Mouse (Mus musculus) lung, postnatal 0 days (tissue): ENCODE measurements around the gene Eif4g2. TPM values are rescaled to one million over a fixed set of nuclear protein-coding genes. Genes with fewer than 3 reads are reported as not detected.

ENCODE experiments used
- ATAC-seq: fragments of 200-750 bp; cut with Nextera tagmentation; 2 replicates; pipeline ENCODE4 v1.8.0; 2017; ENCODE audit warnings: moderate library complexity
- DNase-seq: peaks from one replicate; pipeline ENCODE4 v3.0.0-alpha.2; 2016; ENCODE audit warnings: low spot score
- H3K27ac ChIP-seq: fragments of 300-500 bp; sonication (generic); 2 replicates; pipeline ENCODE4 v1.5.1; 2014; ENCODE audit warnings: antibody characterized with exemption, mild to moderate bottlenecking, low read length, mixed read lengths
- H3K27me3 ChIP-seq: fragments of 300-500 bp; sonication (generic); replicated peaks from 2 replicates; pipeline ENCODE4 v1.6.1; 2014; ENCODE audit warnings: low read length, mixed read lengths; ENCODE audit not compliant: insufficient read depth
- H3K36me3 ChIP-seq: fragments of 300-500 bp; sonication (generic); 2 replicates; pipeline ENCODE4 v1.6.1; 2014; ENCODE audit warnings: low read length, mixed read lengths; ENCODE audit not compliant: insufficient read depth
- H3K4me1 ChIP-seq: fragments of 300-500 bp; sonication (generic); 2 replicates; pipeline ENCODE4 v1.6.1; 2014; ENCODE audit warnings: antibody characterized with exemption, low read depth, low read length, mixed read lengths; ENCODE audit not compliant: insufficient read depth
- H3K4me2 ChIP-seq: fragments of 300-500 bp; sonication (generic); replicated peaks from 2 replicates; pipeline ENCODE4 v1.6.1; 2014; ENCODE audit warnings: low read depth, mild to moderate bottlenecking, low read length, moderate library complexity, mixed read lengths
- H3K4me3 ChIP-seq: fragments of 300-500 bp; sonication (generic); 2 replicates; pipeline ENCODE4 v1.5.1; 2014; ENCODE audit warnings: low read depth, low read length
- H3K9ac ChIP-seq: fragments of 300-500 bp; sonication (generic); replicated peaks from 2 replicates; pipeline ENCODE4 v1.6.1; 2014; ENCODE audit warnings: low read depth, mild to moderate bottlenecking
- H3K9me3 ChIP-seq: fragments of 300-500 bp; sonication (generic); 2 replicates; pipeline ENCODE4 v1.6.1; 2016; ENCODE audit warnings: low read length, mixed read lengths
- CTCF ChIP-seq: IDR thresholded peaks from 2 replicates; pipeline ENCODE4 v1.5.1; 2016; ENCODE audit warnings: antibody characterized with exemption, mild to moderate bottlenecking
- EP300 ChIP-seq: IDR thresholded peaks from 2 replicates; pipeline ENCODE4 v1.6.1; 2016; ENCODE audit warnings: antibody characterized with exemption, mild to moderate bottlenecking, control low read depth
- WGBS: fragments of 180-500 bp; shearing (Covaris S2); extraction: QIAGEN DNeasy Blood & Tissue Kit; methylation state at CpG from one replicate; pipeline ENCODE4 v1.1.7; 2014; 5-methylcytosine and 5-hydroxymethylcytosine counted together
- polyA plus RNA-seq: library from polyadenylated mRNA; unstranded; fragments of >200 nt; fragmentation: Nextera tagmentation; extraction: Ambion mirVana; gene quantifications from 2 replicates; pipeline ENCODE4 v1.2.1, GENCODE M21; 2015

Gene Eif4g2
- polyA plus RNA-seq, 1 experiment from 2014 or later: 325 TPM

DNA sequence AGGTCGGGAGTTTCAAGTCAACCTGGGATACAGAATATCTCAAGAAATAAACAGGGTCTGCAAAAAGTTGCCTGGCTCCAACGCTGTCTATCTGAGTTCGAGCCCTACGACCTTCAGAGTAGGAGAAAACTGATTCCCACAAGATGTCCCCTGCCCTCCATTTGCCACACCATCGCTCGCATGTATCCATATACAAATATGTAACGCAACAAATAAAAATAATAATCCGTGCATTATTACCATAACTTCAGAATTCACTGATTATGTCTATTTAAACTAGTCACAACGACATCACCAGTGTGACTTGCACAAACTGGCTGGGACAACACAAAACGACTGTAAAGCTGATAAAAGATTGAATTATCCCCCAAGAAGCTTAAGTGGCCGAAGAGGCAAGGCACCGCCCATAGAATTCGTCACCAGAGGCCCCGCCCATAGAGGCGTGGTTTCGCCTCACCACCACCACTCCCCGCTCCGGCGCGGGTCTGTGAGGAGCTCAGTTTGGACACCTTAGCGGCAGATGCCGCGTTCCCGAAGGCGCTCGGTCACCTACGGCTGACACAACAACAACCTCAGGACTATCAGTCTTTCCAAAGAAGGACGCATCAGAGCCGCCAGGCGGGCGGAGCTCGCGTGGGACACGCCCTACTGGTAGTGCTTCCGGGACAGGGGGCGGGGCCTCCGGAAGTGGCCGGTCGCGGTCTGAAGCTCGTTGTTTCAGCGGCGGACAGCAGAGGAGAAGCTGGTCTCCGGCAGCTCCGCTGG lies 54.4 kb downstream of the Eif4g2 start, which contains the start of gene Ctr9:
Gene Ctr9 (plus strand): TSS at position 671 of the 765 bp plus-strand sequence.
- peak within 1 kb of the TSS; percentile 82 for H3K4me3 ChIP-seq
- TF ChIP-seq EP300 (peak; percentile 58; the same call in 1 of the 2 replicates), CTCF (no peak)
- H3K36me3 ChIP-seq: peaks cover 6% of the 10 kb centered on the region; the same call in 1 of the 2 replicates
- peaks cover 5% of the 10 kb centered on the region; the same call in 1 of the 2 replicates for H3K4me1 ChIP-seq
- WGBS: 5% methylated on average over 45 of the region's 45 CpGs
- peak within 1 kb of the TSS; percentile 80 for H3K9ac ChIP-seq
- DNase-seq (peak; percentile 97), ATAC-seq (peak; percentile 97)
- no peaks in the 10 kb centered on the region for H3K27me3 ChIP-seq
- no peaks in the 10 kb centered on the region for H3K9me3 ChIP-seq
- peak within 1 kb of the TSS; percentile 86 for H3K4me2 ChIP-seq
- peak within 1 kb of the TSS; percentile 77 for H3K27ac ChIP-seq

DNA sequence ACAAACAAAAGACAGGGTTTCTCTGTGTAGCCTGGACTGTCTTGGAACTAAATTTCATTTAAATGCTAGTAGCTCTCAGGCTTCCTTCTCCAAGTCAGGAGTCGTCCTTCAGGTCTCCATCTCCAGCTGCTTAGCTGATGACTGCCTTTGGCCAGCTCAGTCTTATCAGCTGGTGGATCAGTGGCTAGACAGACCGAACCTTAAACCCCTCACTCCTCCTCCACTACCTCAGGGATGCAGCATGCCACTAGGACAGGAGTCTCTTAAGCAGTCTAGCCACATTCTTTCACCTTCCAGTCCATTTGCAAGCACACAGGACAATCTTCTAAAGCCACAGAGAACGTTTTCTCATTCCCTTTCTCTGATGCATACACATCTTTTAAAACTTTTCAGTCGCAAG lies 57.9 kb downstream of the Eif4g2 start:
- Histone ChIP-seq H3K27ac (no peak overlapping the region), H3K36me3 (no peaks in the 10 kb centered on the region), H3K9ac (no peak overlapping the region), H3K4me1 (peaks cover 4% of the 10 kb centered on the region; the same call in 1 of the 2 replicates), H3K27me3 (no peaks in the 10 kb centered on the region), H3K4me2 (no peak overlapping the region), H3K9me3 (no peaks in the 10 kb centered on the region), H3K4me3 (no peak overlapping the region)
- DNase-seq: no peak
- ATAC-seq: no peak
- no peak for TF ChIP-seq EP300
- TF ChIP-seq CTCF: no peak
- 39% methylated on average over 4 of the region's 4 CpGs for WGBS

DNA sequence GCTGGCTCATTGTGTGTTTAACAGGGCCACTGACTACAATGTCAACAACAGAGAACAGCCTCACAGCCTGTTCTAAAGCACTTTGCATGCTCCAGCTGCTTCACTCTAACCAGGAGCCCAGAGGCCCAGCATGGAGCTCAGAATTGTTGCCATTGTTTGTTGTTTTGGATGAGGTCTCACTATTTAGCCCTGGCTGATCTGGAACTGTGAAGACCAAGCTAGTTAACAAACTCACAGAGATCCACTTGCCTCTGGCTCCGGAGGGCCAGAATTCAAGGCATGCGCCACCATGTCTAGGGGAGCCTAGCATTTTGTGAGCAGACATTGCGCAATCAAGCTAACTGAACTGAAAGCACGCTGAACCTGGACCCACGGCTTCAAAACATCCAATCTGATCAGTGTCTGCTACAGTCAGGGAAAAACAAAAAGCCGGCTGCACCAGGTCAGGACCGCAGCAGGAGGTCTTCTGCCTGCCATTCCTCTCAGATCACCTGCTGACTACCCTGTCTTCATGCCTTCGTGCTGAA lies 58.7 kb downstream of the Eif4g2 start:
- H3K9me3 ChIP-seq: no peaks in the 10 kb centered on the region
- peak; percentile 77 for DNase-seq
- H3K27me3 ChIP-seq: no peaks in the 10 kb centered on the region
- WGBS: 28% methylated on average over 8 of the region's 8 CpGs
- peak overlapping the region; percentile 35; the same call in 1 of the 2 replicates for H3K4me2 ChIP-seq
- H3K36me3 ChIP-seq: no peaks in the 10 kb centered on the region
- H3K27ac ChIP-seq: peak overlapping the region; percentile 68
- no peak overlapping the region for H3K4me3 ChIP-seq
- no peaks in the 10 kb centered on the region; the same call in 1 of the 2 replicates for H3K4me1 ChIP-seq
- no peak for TF ChIP-seq EP300
- TF ChIP-seq CTCF: no peak
- H3K9ac ChIP-seq: 0 out of 2 replicates have a peak overlapping the region, but pooled peaks have one; percentile 29
- ATAC-seq: 0 out of 2 replicates have a peak, but pooled peaks have one; percentile 20

DNA sequence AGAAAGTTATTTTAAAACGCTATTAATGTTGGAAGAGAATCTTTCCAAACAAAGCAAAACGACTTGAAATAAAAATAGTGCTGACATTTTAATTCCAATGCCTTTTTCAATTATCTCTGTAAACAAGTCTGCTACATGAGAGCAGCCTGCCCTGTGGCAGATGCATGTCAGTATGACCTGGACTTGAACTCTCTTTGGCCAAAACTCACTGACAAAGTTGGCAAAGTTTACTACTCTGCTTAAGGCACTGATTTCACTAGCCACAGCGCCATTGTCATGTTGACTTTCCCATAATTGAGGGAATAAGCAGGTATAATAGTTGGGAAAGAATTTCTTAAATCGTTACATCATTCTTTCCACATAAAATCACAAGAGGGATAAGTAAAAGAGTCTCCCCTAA lies 62.0 kb downstream of the Eif4g2 start:
- WGBS: 52% methylated on average over 4 of the region's 4 CpGs
- TF ChIP-seq CTCF (no peak), EP300 (no peak)
- no peaks in the 10 kb centered on the region for H3K27me3 ChIP-seq
- no peak overlapping the region for H3K4me3 ChIP-seq
- no peak overlapping the region for H3K4me2 ChIP-seq
- H3K36me3 ChIP-seq: no peaks in the 10 kb centered on the region
- no peaks in the 10 kb centered on the region for H3K9me3 ChIP-seq
- no peak overlapping the region for H3K9ac ChIP-seq
- H3K27ac ChIP-seq: no peak overlapping the region
- no peaks in the 10 kb centered on the region; the same call in 1 of the 2 replicates for H3K4me1 ChIP-seq
- DNase-seq (no peak), ATAC-seq (no peak)

Other genes with a start within 250 kb of the Eif4g2 start
- 31.6 and 33.8 TPM in 2 replicates for gene Rnf141, start 238.6 kb downstream of the Eif4g2 start, polyA plus RNA-seq
- gene Lyve1, start 219.8 kb downstream of the Eif4g2 start, polyA plus RNA-seq: 226 and 360 TPM in 2 replicates
- 1.8 and 2.3 TPM in 2 replicates for gene Mrvi1, start 100.6 kb downstream of the Eif4g2 start, polyA plus RNA-seq
- 33.8 and 42.0 TPM in 2 replicates for gene Ctr9, start 54.1 kb downstream of the Eif4g2 start, polyA plus RNA-seq